20 mouse cellular contexts compared by ENCODE assay signal in the genomic region with DNA sequence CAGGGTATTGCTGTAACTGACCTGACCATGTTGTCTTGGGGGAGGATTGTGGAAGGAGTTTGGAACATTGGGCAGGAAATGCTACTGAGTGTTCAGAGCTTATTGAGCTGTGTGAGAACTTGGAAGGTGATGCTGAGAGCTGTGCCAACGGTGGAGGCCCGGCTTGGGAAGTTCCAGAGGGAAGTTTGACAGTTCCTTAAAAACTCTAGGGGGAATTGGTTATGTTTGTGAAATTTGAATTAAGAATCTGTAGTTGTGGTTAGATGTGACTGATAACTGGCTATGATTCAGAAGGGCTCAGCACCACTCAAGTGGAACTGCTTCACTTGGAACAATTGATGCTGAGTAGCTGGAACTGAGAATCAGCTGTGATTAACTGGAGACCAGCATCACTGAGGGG. TPM values are rescaled to one million over a fixed set of nuclear protein-coding genes. Genes with fewer than 3 reads are reported as not detected.
A peak's percentile ranks its signal among the peaks of the same experiment; 100 is the strongest.
DNase-seq lines count a peak whose midpoint lies in the region; ATAC-seq and TF ChIP-seq lines count a peak whose summit lies in the region.
"Had no signal": no experiment of that assay in that cellular context is flagged by ENCODE, and none has a peak within 500 bp of the region (broad histone marks: within the 10 kb centered on the region; RNA-seq: fewer than 3 reads in every experiment).

No protein-coding gene starts in this region.

- no peak overlapping the region for H3K4me3 ChIP-seq in lung, postnatal 0 days (ENCODE audit: low read depth, low read length)
- H3K4me3 ChIP-seq: hindbrain, embryonic 13.5 days; intestine, embryonic 15.5 days; limb, embryonic 13.5 days had no signal

- TF ChIP-seq CTCF in lung, postnatal 0 days (IDR thresholded peaks at IDR 0.05): no peak

- H3K27ac ChIP-seq in lung, postnatal 0 days (ENCODE audit: low read length): no peak overlapping the region
- H3K27ac ChIP-seq: hindbrain, embryonic 13.5 days; intestine, embryonic 15.5 days; limb, embryonic 13.5 days; stomach, postnatal 0 days had no signal

- no peak overlapping the region for H3K4me2 ChIP-seq in lung, postnatal 0 days (replicated peaks; ENCODE audit: low read depth, low read length)
- H3K4me2 ChIP-seq: heart, embryonic 11.5 days; hindbrain, embryonic 13.5 days; intestine, embryonic 15.5 days; limb, embryonic 13.5 days had no signal

- intact Hi-C loops in heart, postnatal 14 days (cut with DNase I): no loop called here

- ATAC-seq in lung, postnatal 0 days: no peak
- ATAC-seq: forebrain, embryonic 14.5 days; intestine, embryonic 15.5 days had no signal

- 63% methylated on average over 2 of the region's 2 CpGs for WGBS in lung, postnatal 0 days

- H3K4me1 ChIP-seq in lung, postnatal 0 days (ENCODE audit: insufficient read depth, low read depth, low read length): no peaks in the 10 kb centered on the region
- H3K4me1 ChIP-seq: intestine, embryonic 15.5 days; limb, embryonic 13.5 days had no signal

- TF ChIP-seq EP300 in lung, postnatal 0 days (IDR thresholded peaks at IDR 0.05): no peak

- H3K27me3 ChIP-seq in lung, postnatal 0 days (replicated peaks; ENCODE audit: insufficient read depth, low read length): no peaks in the 10 kb centered on the region
- H3K27me3 ChIP-seq: hindbrain, embryonic 13.5 days; intestine, embryonic 15.5 days; limb, embryonic 13.5 days had no signal

- no peaks in the 10 kb centered on the region for H3K9me3 ChIP-seq in lung, postnatal 0 days (ENCODE audit: low read length)
- H3K9me3 ChIP-seq: hindbrain, embryonic 13.5 days; intestine, embryonic 15.5 days; limb, embryonic 13.5 days had no signal

- DNase-seq in heart, adult 8-10 months (ENCODE audit: low spot score): peak; percentile 13
- no peak for DNase-seq in heart, postnatal 14 days
- peak; percentile 40 for DNase-seq in lung, postnatal 0 days (ENCODE audit: low spot score)
- DNase-seq in lung, postnatal 25 days (ENCODE audit: low spot score): no peak
- DNase-seq in 416B (ENCODE audit: low read depth): peak; percentile 47
- peak; percentile 36 for DNase-seq in brain, adult 2 months (ENCODE audit: low read depth, low spot score)
- DNase-seq in gastrocnemius, postnatal 25 days: no peak
- no peak for DNase-seq in cerebellum, adult 11-12 months
- DNase-seq: adrenal gland, postnatal 25 days; gastrocnemius, postnatal 36 days; kidney, adult 9 months; kidney, postnatal 36 days; layer of hippocampus, adult 9-11 months; lung, postnatal 4 days had no signal

- H3K36me3 ChIP-seq in lung, postnatal 0 days (ENCODE audit: insufficient read depth, low read length): peaks cover 28% of the 10 kb centered on the region; the same call in 1 of the 2 replicates

- no peak overlapping the region for H3K9ac ChIP-seq in lung, postnatal 0 days (replicated peaks; ENCODE audit: low read depth)
- H3K9ac ChIP-seq: hindbrain, embryonic 13.5 days; intestine, embryonic 15.5 days; limb, embryonic 13.5 days had no signal

RNA-seq across cellular contexts. Expression of gene Cmtr1, which starts 10.6 kb away (rescaled TPM):
- total RNA-seq in heart, adult 8-10 months (2022): 10 to 100 TPM; 57.5 to 79.0 (median 65.0) TPM
- total RNA-seq in heart, postnatal 14 days (2021): 10 to 100 TPM; 45.8 to 60.7 TPM
- polyA plus RNA-seq in lung, postnatal 0 days (2015; fragmentation: Nextera tagmentation; extraction: Ambion mirVana): 79.6 and 82.3 TPM in 2 replicates
- total RNA-seq in gastrocnemius, postnatal 25 days (2021): 10 to 100 TPM; 31.1 to 34.2 TPM

RNA-seq across cellular contexts. Expression of gene Ccdc167, which starts 45.8 kb away (rescaled TPM):
- total RNA-seq in heart, adult 8-10 months (2022): 10 to 100 TPM; 12.4 to 14.9 (median 14.1) TPM
- 10 to 100 TPM; 11.4 to 12.1 TPM for total RNA-seq in heart, postnatal 14 days (2021)
- 4.1 and 4.9 TPM in 2 replicates for polyA plus RNA-seq in lung, postnatal 0 days (2015; fragmentation: Nextera tagmentation; extraction: Ambion mirVana)
- 1 to 10 TPM; 5.0 to 6.6 TPM for total RNA-seq in gastrocnemius, postnatal 25 days (2021)

RNA-seq across cellular contexts. Expression of gene Gm28043, which starts 56.3 kb away (rescaled TPM):
- 1 to 10 TPM in 2 of 4 experiments, under 1 TPM in 2; 0.78 to 1.3 (median 0.91) TPM for total RNA-seq in heart, adult 8-10 months (2022)
- total RNA-seq in heart, postnatal 14 days (2021): 1 to 10 TPM; 1.0 to 1.3 TPM
- polyA plus RNA-seq in lung, postnatal 0 days (2015; fragmentation: Nextera tagmentation; extraction: Ambion mirVana): 0.99 and 1.6 TPM in 2 replicates
- total RNA-seq in gastrocnemius, postnatal 25 days (2021): 1 to 10 TPM in 1 of 2 experiments, under 1 TPM in 1; 0.67 to 1.0 TPM

RNA-seq across cellular contexts. Expression of gene Rnf8, which starts 56.4 kb away (rescaled TPM):
- total RNA-seq in heart, adult 8-10 months (2022): 10 to 100 TPM; 16.1 to 20.7 (median 18.9) TPM
- total RNA-seq in heart, postnatal 14 days (2021): 10 to 100 TPM; 22.4 to 24.6 TPM
- 43.3 and 43.7 TPM in 2 replicates for polyA plus RNA-seq in lung, postnatal 0 days (2015; fragmentation: Nextera tagmentation; extraction: Ambion mirVana)
- 10 to 100 TPM; 18.1 to 21.0 TPM for total RNA-seq in gastrocnemius, postnatal 25 days (2021)

Comparison
In these comparisons a context has a peak if more than half of its experiments do, and no peak if none do; other contexts are left out.
1. DNase-seq: peak in heart, adult 8-10 months (single experiment), lung, postnatal 0 days (single experiment), 416B (single experiment) and brain, adult 2 months (single experiment); none in heart, postnatal 14 days (0 of 2), lung, postnatal 25 days (single experiment), gastrocnemius, postnatal 25 days (single experiment) and cerebellum, adult 11-12 months (single experiment).